Mouse (Mus musculus) frontal cortex, postnatal 14 days (tissue): ENCODE measurements around the gene Sh3pxd2a.
A peak's percentile ranks its signal among the peaks of the same experiment; 100 is the strongest.

Experiments used
- DNase-seq, 2 experiments: peaks; one replicate each; pipeline ENCODE4 v3.0.0; 2022; ENCODE audit warnings: low spot score in 2 of 2

Gene Sh3pxd2a

GRCm38 (mm10) chr19:47457711-47458503, 6.3 kb downstream of the Sh3pxd2a start:
- no peak for DNase-seq

- DNase-seq, result no peak
These were observed 8.2 kb downstream of the Sh3pxd2a start for GRCm38 (mm10) chr19:47456021-47456420.

DNA sequence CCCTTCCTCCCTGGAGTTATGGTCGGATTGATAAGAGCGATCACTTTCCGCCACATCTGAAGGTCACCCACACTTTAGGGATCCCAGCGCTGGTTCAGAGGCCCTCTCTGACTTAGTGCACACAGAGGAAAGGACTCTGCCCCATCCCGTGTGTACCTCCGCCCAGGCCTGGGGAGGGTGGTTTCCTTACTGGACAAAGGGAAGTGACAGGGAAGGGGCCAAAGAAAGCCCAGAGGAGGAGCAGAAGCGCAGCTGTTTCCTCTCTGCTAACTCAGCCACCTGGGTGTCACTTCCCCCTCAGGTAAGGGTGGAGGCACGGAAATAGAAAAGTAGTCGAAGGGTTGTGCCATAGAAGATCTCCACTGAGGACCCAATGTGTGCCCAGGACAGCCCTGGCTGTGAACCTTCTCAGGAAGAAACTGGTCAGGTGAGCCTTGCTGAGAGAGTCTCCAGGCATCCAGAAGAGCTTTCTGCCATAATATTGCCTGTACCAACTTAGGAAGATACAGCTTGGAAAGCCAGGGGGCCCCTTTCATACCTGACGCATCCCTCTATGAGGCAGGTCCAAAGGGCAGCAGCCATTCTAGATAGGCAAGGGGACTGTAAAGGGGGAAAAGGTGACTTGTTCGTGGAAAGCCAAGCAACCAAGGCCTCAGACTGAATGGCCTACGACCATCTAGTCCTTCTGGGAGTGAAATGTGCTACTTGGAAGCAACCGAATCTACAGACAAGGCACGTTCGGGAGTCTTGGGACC, 9.0 kb downstream of the Sh3pxd2a start:
- no peak for DNase-seq

DNA sequence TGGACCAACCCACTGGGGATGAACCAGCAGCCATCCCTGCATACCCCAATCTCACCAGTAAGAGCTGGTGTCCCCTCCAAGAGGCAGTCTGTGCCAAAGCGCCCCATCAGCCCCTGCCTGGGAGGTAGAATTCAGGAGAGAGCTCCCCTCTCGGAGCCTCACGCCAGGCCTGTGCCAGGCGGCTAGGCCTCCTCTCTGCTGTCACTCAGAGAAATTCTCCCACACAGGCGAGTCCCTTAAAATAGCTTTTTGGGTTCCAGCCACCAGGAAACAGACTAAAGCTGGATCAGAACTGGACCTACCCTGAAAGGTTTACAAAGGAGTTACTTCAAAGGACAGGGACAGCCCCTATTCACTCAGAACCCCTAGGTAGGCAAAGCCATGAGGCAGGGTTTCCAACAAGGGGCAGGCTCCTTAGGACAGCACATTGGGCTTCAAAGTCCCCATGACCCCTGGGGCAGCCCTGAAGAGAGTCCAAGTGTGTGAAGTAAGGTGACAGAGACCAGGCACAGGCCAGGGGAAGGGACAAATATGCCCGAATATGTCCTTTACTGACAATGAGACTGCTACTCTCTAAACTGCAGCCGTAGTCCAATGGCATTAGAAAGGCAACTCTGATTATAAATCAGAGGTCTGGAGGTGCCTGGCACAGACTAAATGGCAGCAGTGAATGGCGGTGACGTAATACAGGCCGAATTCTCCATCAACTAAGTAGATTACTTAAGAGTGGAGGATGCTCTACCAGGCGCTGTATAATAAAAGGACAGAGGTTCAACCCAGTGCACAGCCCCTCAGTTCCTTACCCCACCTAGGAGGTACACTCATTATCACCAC, 9.8 kb downstream of the Sh3pxd2a start:
- DNase-seq, result no peak

GRCm38 (mm10) chr19:47453352-47453751, 10.8 kb downstream of the Sh3pxd2a start:
- no peak for DNase-seq

DNA sequence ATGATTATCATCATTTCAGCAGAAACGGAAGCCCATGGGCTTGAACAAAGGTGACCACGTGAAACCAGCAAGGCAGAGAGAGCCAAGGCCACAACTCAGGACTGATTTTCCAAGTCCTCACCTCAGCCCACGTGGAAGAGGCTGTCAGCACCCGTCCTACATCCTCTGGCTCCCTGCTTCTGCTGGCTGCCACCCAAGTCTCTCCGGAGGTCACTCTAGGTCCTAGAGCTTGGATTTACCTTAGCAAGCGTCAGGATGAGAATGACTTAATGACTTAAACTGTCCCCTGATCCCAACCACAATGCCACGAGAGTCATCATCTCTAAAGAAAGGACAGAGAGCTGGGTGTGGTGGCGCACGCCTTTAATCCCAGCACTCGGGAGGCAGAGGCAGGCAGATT, 11.5 kb downstream of the Sh3pxd2a start:
- DNase-seq, result no peak

- no peak for DNase-seq
These were observed 12.0 kb downstream of the Sh3pxd2a start for GRCm38 (mm10) chr19:47452211-47452610.

- DNase-seq, result no peak
These were observed 12.6 kb downstream of the Sh3pxd2a start for GRCm38 (mm10) chr19:47451476-47452113.

- no peak for DNase-seq
These were observed 13.7 kb downstream of the Sh3pxd2a start for GRCm38 (mm10) chr19:47450261-47451137.

DNA sequence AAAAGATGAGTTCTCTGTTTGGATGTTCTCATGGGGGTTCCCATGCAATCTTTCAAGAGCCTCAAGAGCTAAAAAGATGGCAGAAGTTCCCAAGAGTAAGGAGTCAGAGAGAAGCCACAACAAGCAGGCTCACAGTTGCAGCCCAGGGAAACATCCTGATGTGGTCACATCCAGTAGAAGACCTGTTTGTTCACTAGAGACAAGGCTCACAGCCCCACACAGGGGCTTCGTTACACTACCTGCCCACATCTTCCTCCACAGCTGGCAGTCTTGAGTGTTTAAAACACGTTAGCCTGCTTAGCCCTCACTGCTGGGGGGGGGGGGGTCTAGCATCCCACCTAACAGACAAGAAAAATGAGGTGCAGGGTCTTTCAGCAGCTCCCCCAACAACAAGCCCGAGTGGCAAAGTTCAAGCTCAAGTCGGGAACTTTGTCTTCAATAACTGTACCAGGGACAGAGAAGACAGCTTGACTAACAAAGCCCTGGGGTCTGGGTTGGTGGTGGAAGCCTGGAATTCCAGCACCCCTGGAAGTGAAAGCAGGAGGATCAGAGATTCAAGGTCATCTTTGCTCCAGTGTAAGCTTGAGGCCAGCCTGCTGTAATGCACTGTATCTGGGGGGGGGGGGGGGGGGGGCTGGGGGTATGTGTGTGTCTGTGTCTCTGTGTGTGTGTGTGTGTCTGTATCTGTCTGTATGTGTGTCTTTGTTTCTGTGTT, 14.5 kb downstream of the Sh3pxd2a start:
- DNase-seq, result no peak

DNA sequence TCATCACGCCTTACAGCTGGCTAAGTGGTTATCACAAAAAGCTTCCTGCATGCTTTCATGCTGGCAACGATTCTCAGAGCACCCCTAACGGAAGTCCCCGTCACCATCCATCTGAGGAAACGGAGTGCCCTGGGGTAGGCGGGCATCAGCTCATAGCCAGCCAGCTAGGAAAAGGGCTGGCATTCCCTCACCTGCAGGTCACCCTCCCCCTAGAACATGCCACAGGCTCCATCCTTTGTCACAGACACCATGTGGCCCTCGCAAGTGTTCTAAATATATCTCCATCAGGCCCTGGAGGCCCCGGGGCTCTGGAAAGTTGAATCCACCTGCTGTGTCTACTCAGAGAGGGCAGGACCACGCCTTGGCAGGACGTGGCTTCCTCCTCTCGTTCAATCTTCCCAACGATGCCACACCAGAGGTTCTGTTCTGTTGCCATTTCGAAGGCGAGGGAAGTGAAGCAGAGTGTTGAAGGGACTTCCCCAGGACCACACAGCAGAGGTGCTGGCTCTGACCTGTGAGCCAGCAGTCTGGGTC, 15.5 kb downstream of the Sh3pxd2a start:
- DNase-seq, result no peak

- peak; percentile 41 to 48 for DNase-seq
These were observed 17.3 kb downstream of the Sh3pxd2a start for GRCm38 (mm10) chr19:47446841-47447365.

- no peak for DNase-seq
These were observed 18.1 kb downstream of the Sh3pxd2a start for GRCm38 (mm10) chr19:47446130-47446529.

DNA sequence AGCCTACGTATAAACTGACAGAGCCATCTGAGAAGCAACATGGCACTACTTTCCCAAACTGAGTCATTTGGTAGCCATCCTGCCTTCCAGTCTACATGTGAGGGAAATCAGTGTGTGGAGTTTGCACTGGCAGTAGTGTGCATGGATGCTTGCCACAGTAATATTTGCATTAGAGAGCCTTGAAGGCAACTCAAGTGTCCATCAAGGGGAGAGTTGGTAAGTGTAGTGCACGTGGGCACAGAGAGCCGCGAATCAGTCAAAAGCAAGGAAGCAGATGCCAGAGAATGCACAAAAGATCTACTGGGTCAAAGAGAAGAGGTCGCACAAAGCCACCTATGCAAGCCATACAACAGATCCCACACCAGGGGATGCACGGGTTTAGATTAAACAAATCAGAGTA, 18.5 kb downstream of the Sh3pxd2a start:
- DNase-seq, result no peak

GRCm38 (mm10) chr19:47444488-47444887, 19.7 kb downstream of the Sh3pxd2a start:
- DNase-seq, result no peak

- DNase-seq, result no peak
These were observed 21.9 kb downstream of the Sh3pxd2a start for GRCm38 (mm10) chr19:47442294-47442627.

GRCm38 (mm10) chr19:47441541-47442293, 22.5 kb downstream of the Sh3pxd2a start:
- DNase-seq, result no peak

- no peak for DNase-seq
These were observed 23.2 kb downstream of the Sh3pxd2a start for GRCm38 (mm10) chr19:47440967-47441366.

GRCm38 (mm10) chr19:47440435-47440803, 23.8 kb downstream of the Sh3pxd2a start:
- DNase-seq, result no peak
